Mouse (Mus musculus) cerebellum, postnatal 10 days (tissue): ENCODE measurements around the gene Tgfbi.

Source experiments
- DNase-seq, 2 experiments: peaks; one replicate each; pipeline ENCODE4 v3.0.0; 2021; ENCODE audit warnings: mixed read lengths in 2 of 2

The Tgfbi gene

GRCm38 (mm10) chr13:56597831-56598612 lies 11.3 kb upstream of the Tgfbi start:
- DNase-seq = peak; percentile 69 to 74

- no peak for DNase-seq
These were observed 9.8 kb upstream of the Tgfbi start for GRCm38 (mm10) chr13:56599511-56599910.

- peak; percentile 56 to 72 for DNase-seq
These were observed 9.0 kb upstream of the Tgfbi start for GRCm38 (mm10) chr13:56600216-56600890.

- DNase-seq = no peak
These were observed 8.1 kb upstream of the Tgfbi start for GRCm38 (mm10) chr13:56601199-56601598.

GRCm38 (mm10) chr13:56605503-56605902 lies 3.8 kb upstream of the Tgfbi start:
- DNase-seq = peak; percentile 59 to 61

GRCm38 (mm10) chr13:56606724-56607123 lies 2.6 kb upstream of the Tgfbi start:
- DNase-seq = no peak

GRCm38 (mm10) chr13:56607225-56607624 lies 2.1 kb upstream of the Tgfbi start:
- DNase-seq = no peak

GRCm38 (mm10) chr13:56607846-56608245 lies 1.5 kb upstream of the Tgfbi start:
- no peak for DNase-seq

GRCm38 (mm10) chr13:56611129-56611528 lies 1.8 kb downstream of the Tgfbi start:
- DNase-seq = no peak

GRCm38 (mm10) chr13:56611741-56612140 lies 2.4 kb downstream of the Tgfbi start:
- no peak for DNase-seq

- no peak for DNase-seq
These were observed 3.0 kb downstream of the Tgfbi start for GRCm38 (mm10) chr13:56612331-56612730.

GRCm38 (mm10) chr13:56613366-56613998 lies 4.2 kb downstream of the Tgfbi start:
- DNase-seq = peak; percentile 50 to 72

- DNase-seq = no peak
These were observed 5.4 kb downstream of the Tgfbi start for GRCm38 (mm10) chr13:56614768-56615167.

GRCm38 (mm10) chr13:56615223-56615622 lies 5.9 kb downstream of the Tgfbi start:
- DNase-seq = no peak

GRCm38 (mm10) chr13:56615864-56616263 lies 6.5 kb downstream of the Tgfbi start:
- DNase-seq = peak; percentile 80 to 84

GRCm38 (mm10) chr13:56616386-56616785 lies 7.1 kb downstream of the Tgfbi start:
- no peak for DNase-seq

GRCm38 (mm10) chr13:56617197-56617596 lies 7.9 kb downstream of the Tgfbi start:
- DNase-seq = no peak

- DNase-seq = no peak
These were observed 13.0 kb downstream of the Tgfbi start for GRCm38 (mm10) chr13:56622201-56622757.

- no peak for DNase-seq
These were observed 17.2 kb downstream of the Tgfbi start for GRCm38 (mm10) chr13:56626524-56626923.

- DNase-seq = no peak
These were observed 20.8 kb downstream of the Tgfbi start for GRCm38 (mm10) chr13:56630081-56630480.

GRCm38 (mm10) chr13:56630552-56630951 lies 21.2 kb downstream of the Tgfbi start:
- DNase-seq = no peak

GRCm38 (mm10) chr13:56631332-56631731 lies 22.0 kb downstream of the Tgfbi start:
- no peak for DNase-seq

GRCm38 (mm10) chr13:56634139-56634615 lies 24.9 kb downstream of the Tgfbi start:
- DNase-seq = no peak
